Mouse (Mus musculus) spleen, adult 2 months (tissue): ENCODE measurements around the gene Zfp618.

ENCODE experiments used
- CTCF ChIP-seq: fragments of 200-500 bp; IDR thresholded peaks from 2 replicates; pipeline ENCODE4 v1.5.1; 2011; ENCODE audit warnings: mild to moderate bottlenecking, inconsistent platforms; ENCODE audit not compliant: insufficient read depth, insufficient read length, insufficient replicate concordance; ENCODE audit errors: extremely low read depth
- POLR2A ChIP-seq: fragments of 200-500 bp; IDR thresholded peaks from 2 replicates; pipeline ENCODE4 v1.6.1; 2011; ENCODE audit warnings: low read depth, low read length, inconsistent platforms

DNA sequence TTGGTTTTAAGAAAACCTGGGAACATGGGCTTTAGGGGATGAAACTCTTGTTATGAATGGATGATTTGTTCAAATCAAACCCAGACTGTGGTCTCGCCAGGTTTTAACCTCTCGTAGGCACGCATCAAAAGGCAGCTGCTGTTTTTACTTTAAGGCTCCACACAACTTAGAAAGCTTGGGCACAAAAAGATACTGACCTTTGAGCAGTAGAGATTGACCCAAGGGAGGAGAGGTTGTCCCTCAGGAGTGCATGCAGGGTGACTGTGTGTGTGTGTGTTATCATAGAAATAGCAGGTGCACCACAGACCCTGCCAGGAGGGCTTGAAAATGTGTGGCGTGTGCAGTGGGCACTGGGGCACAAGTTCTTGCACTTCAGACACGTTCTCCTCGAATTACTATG, 95.0 kb downstream of the Zfp618 start:
- TF ChIP-seq POLR2A (no peak), CTCF (no peak)
